Mouse (Mus musculus) limb, embryonic 12.5 days (tissue): Measurements from ENCODE around the gene Catsperd. TPM values are rescaled to one million over a fixed set of nuclear protein-coding genes. Genes with fewer than 3 reads are reported as not detected.
"Not testable (repeated sequence)": the region's sequence is repeated elsewhere in the genome, so short reads cannot be mapped to it uniquely, and the experiment has no call there.

Experiments
- ATAC-seq: fragments of 200-750 bp; cut with Nextera tagmentation; 2 replicates; pipeline ENCODE4 v1.8.0; 2017; ENCODE audit warnings: low read depth, moderate TSS enrichment; ENCODE audit not compliant: insufficient number of reproducible peaks, insufficient read depth, low FRiP score, low TSS enrichment
- H3K27ac ChIP-seq: fragments of 300-500 bp; sonication (generic); 2 replicates; pipeline ENCODE4 v1.5.1; 2016; ENCODE audit warnings: mild to moderate bottlenecking, moderate library complexity
- H3K27me3 ChIP-seq: fragments of 300-500 bp; sonication (generic); 2 replicates; pipeline ENCODE4 v1.6.1; 2016; ENCODE audit warnings: mild to moderate bottlenecking, moderate library complexity
- H3K36me3 ChIP-seq: fragments of 300-500 bp; sonication (generic); 2 replicates; pipeline ENCODE4 v1.6.1; 2016; ENCODE audit warnings: mild to moderate bottlenecking, moderate library complexity
- H3K4me1 ChIP-seq: fragments of 300-500 bp; sonication (generic); replicated peaks from 2 replicates; pipeline ENCODE4 v1.6.1; 2016
- H3K4me2 ChIP-seq: fragments of 300-500 bp; sonication (generic); 2 replicates; pipeline ENCODE4 v1.6.1; 2016; ENCODE audit warnings: mild to moderate bottlenecking, moderate library complexity
- H3K4me3 ChIP-seq: fragments of 300-500 bp; sonication (generic); replicated peaks from 2 replicates; pipeline ENCODE4 v1.5.1; 2016; ENCODE audit warnings: mild to moderate bottlenecking
- H3K9ac ChIP-seq: fragments of 300-500 bp; sonication (generic); replicated peaks from 2 replicates; pipeline ENCODE4 v1.6.1; 2016; ENCODE audit warnings: mild to moderate bottlenecking, moderate library complexity
- H3K9me3 ChIP-seq: fragments of 300-500 bp; sonication (generic); 2 replicates; pipeline ENCODE4 v1.6.1; 2016; ENCODE audit warnings: mild to moderate bottlenecking, moderate library complexity
- WGBS: fragments of 180-500 bp; shearing (Covaris S2); methylation state at CpG from one replicate; pipeline ENCODE4 v1.1.7; 2016; 5-methylcytosine and 5-hydroxymethylcytosine counted together
- polyA plus RNA-seq: library from polyadenylated mRNA; unstranded; fragments of >200 nt; fragmentation: Nextera tagmentation; extraction: Ambion mirVana; gene quantifications from 2 replicates; pipeline ENCODE4 v1.2.1, GENCODE M21; 2016

Gene Catsperd
- polyA plus RNA-seq, 1 experiment from 2014 or later = 1.3 TPM

GRCm38 (mm10) chr17:56603186-56604069 lies 24.5 kb upstream of the Catsperd start:
- Histone ChIP-seq H3K27ac (no peak overlapping the region), H3K36me3 (peaks cover 88% of the 10 kb centered on the region), H3K4me2 (no peak overlapping the region), H3K4me3 (no peak overlapping the region), H3K9ac (no peak overlapping the region), H3K4me1 (peaks cover 8% of the 10 kb centered on the region), H3K27me3 (no peaks in the 10 kb centered on the region), H3K9me3 (no peaks in the 10 kb centered on the region)
- ATAC-seq = no peak
- 96% methylated on average over 28 of the region's 28 CpGs for WGBS

DNA sequence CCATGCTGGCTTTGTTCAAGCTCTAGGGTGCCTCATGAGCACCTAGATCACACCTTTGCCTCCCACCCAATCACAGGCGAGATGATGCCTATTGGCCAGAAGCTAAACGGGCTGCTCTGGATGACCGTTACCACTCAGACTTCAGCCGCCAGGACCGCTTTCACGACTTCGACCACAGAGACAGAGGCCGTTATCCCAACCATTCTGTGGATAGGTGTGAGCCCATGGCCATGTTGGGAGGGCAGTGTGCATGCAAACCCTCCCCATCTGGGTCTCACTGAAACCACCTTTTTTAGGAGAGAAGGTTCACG lies 23.9 kb upstream of the Catsperd start:
- Histone ChIP-seq H3K27me3 (no peaks in the 10 kb centered on the region), H3K9ac (no peak overlapping the region), H3K27ac (no peak overlapping the region), H3K9me3 (no peaks in the 10 kb centered on the region), H3K36me3 (peaks cover 88% of the 10 kb centered on the region), H3K4me1 (peaks cover 14% of the 10 kb centered on the region), H3K4me2 (no peak overlapping the region), H3K4me3 (no peak overlapping the region)
- WGBS = 84% methylated on average over 9 of the region's 9 CpGs
- ATAC-seq = no peak

DNA sequence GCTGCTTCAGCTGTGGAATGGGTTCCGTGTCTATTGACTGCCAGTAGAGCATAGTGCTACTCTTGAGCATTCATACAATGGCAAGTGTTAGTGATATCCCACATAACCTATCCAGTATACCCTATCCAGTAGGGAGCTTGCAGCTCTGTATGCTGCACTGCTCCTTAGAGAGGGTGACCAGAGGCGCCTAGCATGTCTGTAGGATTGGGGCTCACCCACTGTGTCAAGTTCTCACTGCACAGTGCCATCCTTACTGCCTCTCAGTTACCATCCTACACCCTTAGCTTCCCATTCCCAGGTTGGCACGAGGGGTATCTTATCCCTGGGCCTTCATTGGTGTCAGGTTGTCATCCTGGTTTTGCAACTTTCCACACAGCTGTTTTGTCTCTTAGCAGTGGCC lies 23.5 kb upstream of the Catsperd start:
- H3K27ac ChIP-seq = no peak overlapping the region
- no peak overlapping the region for H3K4me2 ChIP-seq
- 91% methylated on average over 3 of the region's 3 CpGs for WGBS
- H3K9ac ChIP-seq = no peak overlapping the region
- no peak overlapping the region for H3K4me3 ChIP-seq
- H3K4me1 ChIP-seq = peaks cover 16% of the 10 kb centered on the region
- H3K36me3 ChIP-seq = peaks cover 85% of the 10 kb centered on the region
- no peaks in the 10 kb centered on the region for H3K27me3 ChIP-seq
- no peaks in the 10 kb centered on the region for H3K9me3 ChIP-seq
- ATAC-seq = no peak

DNA sequence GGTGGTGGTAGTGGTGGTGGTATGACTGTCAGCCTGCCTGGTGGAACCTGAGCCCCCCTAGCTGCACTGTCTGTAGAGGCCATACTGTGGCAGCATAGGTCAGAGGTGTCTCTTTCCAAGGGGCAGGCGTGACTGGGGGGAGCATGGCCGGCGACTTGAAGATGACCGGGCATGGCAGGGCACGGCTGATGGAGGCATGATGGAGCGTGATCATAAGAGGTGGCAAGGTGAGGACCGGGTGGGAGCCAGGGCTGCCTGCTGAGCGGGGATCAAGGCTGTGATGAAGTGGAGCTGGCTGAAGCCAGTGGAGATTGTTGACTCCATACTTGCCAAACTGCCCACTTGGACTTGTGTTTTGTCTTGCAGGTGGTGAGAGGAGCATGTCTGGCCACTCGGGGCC lies 22.5 kb upstream of the Catsperd start:
- peaks cover 21% of the 10 kb centered on the region for H3K4me1 ChIP-seq
- 90% methylated on average over 9 of the region's 9 CpGs for WGBS
- H3K4me2 ChIP-seq = no peak overlapping the region
- H3K4me3 ChIP-seq = no peak overlapping the region
- peaks cover 75% of the 10 kb centered on the region for H3K36me3 ChIP-seq
- no peaks in the 10 kb centered on the region for H3K27me3 ChIP-seq
- H3K9me3 ChIP-seq = no peaks in the 10 kb centered on the region
- no peak overlapping the region for H3K9ac ChIP-seq
- ATAC-seq = no peak
- H3K27ac ChIP-seq = no peak overlapping the region

DNA sequence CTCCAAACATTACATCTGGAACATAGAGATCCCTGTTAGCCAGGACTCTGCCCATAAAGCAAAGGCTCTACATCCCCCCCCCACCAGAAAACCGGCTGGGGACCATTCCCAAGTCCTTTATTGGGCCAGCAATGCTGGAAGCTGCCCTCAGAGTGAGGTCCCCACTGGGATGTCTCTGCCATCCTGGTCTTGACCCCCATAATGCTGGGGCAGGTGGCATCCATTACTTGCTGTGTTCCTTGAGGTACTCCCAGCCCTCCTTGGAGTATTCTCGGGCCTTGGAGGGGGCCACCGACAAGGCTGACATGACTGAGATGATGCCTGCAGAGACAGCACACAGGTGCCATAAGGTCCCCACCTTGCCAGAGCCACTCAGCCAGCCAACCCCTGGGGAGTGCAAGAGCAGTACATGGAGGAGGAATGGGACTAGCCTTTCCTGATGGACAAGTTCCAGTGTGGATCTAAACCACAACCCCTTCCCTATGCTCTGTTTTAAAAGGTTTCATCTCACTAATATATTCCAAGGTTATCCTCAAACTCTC lies 20.4 kb upstream of the Catsperd start:
- peaks cover 53% of the 10 kb centered on the region for H3K36me3 ChIP-seq
- peaks cover 28% of the 10 kb centered on the region for H3K4me1 ChIP-seq
- H3K27me3 ChIP-seq = no peaks in the 10 kb centered on the region
- H3K27ac ChIP-seq = no peak overlapping the region
- no peaks in the 10 kb centered on the region for H3K9me3 ChIP-seq
- H3K4me3 ChIP-seq = no peak overlapping the region
- ATAC-seq = no peak
- H3K9ac ChIP-seq = no peak overlapping the region
- no peak overlapping the region for H3K4me2 ChIP-seq
- 59% methylated on average over 3 of the region's 3 CpGs for WGBS

GRCm38 (mm10) chr17:56608699-56609098 lies 19.2 kb upstream of the Catsperd start:
- ATAC-seq = no peak
- 53% methylated on average over 5 of the region's 5 CpGs for WGBS
- H3K4me2 ChIP-seq = peak overlapping the region; percentile 82
- H3K36me3 ChIP-seq = peaks cover 42% of the 10 kb centered on the region
- H3K9me3 ChIP-seq = no peaks in the 10 kb centered on the region
- H3K4me3 ChIP-seq = peak overlapping the region; percentile 67
- peaks cover 28% of the 10 kb centered on the region for H3K4me1 ChIP-seq
- H3K9ac ChIP-seq = peak overlapping the region; percentile 81
- no peaks in the 10 kb centered on the region for H3K27me3 ChIP-seq
- H3K27ac ChIP-seq = no peak overlapping the region

GRCm38 (mm10) chr17:56609452-56610171 lies 18.3 kb upstream of the Catsperd start, which contains the start of gene 2410015M20Rik:
Gene 2410015M20Rik, minus strand, starts transcription at chr17:56609771.
- Histone ChIP-seq H3K4me2 (peak within 1 kb of the TSS; percentile 82), H3K4me3 (peak within 1 kb of the TSS; percentile 67), H3K27ac (peak within 1 kb of the TSS; percentile 77), H3K9me3 (no peaks in the 10 kb centered on the region), H3K27me3 (no peaks in the 10 kb centered on the region), H3K36me3 (peaks cover 39% of the 10 kb centered on the region), H3K4me1 (peaks cover 34% of the 10 kb centered on the region), H3K9ac (peak within 1 kb of the TSS; percentile 81)
- ATAC-seq = peak; percentile 81
- under 1% methylated on average over 44 of the region's 44 CpGs for WGBS

DNA sequence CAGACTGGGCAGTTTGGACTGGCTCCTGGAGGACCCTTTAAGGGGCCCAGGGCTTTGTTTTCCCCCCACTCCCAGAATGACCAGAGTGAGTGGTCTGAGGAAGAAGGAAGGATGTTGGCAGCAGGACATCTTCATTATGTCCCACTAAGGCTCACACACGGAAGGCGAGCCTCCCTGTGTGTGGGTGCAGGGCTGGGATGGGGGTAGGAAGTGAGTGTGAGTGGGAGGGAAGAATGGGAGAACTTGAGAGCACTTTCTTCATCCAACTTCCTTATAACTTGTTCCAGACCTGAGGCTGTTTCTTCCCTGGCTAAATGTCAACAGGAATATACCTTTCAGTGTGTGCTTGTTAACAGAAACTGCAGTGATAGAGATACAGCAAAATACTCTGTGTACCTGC lies 16.6 kb upstream of the Catsperd start:
- Histone ChIP-seq H3K36me3 (peaks cover 39% of the 10 kb centered on the region), H3K4me1 (peaks cover 42% of the 10 kb centered on the region), H3K27me3 (no peaks in the 10 kb centered on the region), H3K4me3 (no peak overlapping the region), H3K9me3 (no peaks in the 10 kb centered on the region), H3K4me2 (no peak overlapping the region), H3K9ac (no peak overlapping the region), H3K27ac (no peak overlapping the region)
- ATAC-seq = no peak
- WGBS = 67% methylated on average over 2 of the region's 2 CpGs

DNA sequence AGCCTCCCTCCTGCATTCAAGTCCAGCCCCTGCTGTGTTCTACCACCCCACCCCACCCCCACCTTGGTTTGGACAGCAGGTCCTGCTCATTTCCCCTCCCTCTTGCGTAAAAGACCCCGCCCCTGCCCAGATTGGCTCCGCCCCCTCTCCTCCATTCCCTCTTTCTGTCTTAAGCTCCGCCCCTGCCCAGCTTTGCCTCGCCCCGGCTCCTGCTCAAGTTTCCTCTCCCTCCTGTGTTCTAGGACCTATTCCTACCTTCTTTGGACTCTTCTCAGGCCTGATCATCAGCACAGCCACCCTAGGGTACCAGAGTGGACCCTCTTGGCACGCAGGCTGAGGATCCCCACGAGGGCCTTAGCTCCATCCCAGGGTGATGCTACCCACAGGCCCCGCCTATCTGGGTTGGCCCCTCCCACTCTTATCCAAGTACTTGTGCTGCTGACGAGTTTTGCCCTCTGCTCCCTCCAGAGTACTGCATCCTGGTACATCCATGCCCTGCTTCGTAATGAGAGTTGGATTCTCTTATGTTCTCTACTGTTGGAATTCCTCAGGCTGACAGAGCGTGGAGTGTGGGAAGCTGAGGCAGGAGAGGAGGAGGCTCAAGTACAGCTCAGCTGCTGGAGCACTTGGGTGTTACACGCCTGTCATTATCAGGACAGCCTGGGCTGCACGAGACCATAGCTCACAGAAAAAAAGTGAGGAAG lies 15.9 kb upstream of the Catsperd start:
- Histone ChIP-seq H3K27ac (no peak overlapping the region), H3K27me3 (no peaks in the 10 kb centered on the region), H3K4me3 (no peak overlapping the region; the same call in 1 of the 2 replicates), H3K4me1 (peaks cover 42% of the 10 kb centered on the region), H3K9ac (0 out of 2 replicates have a peak overlapping the region, but pooled peaks have one; percentile 18), H3K9me3 (no peaks in the 10 kb centered on the region), H3K36me3 (peaks cover 39% of the 10 kb centered on the region), H3K4me2 (no peak overlapping the region)
- ATAC-seq = no peak
- 18% methylated on average over 14 of the region's 14 CpGs for WGBS

DNA sequence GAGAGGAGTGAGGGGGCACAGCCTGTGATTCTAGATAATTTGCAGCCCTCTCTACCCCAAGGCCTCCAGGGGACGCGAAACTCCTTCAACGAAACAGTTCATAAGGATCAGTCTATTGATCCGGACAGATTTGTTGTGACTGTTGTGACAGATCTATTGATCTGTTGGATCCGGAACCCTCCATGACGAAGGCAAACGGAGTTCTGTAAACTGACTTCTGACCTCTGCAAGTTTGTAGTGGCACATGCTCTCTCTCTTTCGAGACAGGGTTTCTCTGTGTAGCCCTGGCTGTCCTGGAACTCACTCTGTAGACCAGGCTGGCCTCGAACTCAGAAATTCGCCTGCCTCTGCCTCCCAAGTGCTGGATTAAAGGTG lies 15.4 kb upstream of the Catsperd start:
- Histone ChIP-seq H3K9ac (0 out of 2 replicates have a peak overlapping the region, but pooled peaks have one; percentile 18), H3K36me3 (peaks cover 39% of the 10 kb centered on the region), H3K4me1 (peaks cover 40% of the 10 kb centered on the region)
- H3K27me3 ChIP-seq, ATAC-seq, H3K4me3 ChIP-seq, H3K4me2 ChIP-seq, H3K9me3 ChIP-seq, H3K27ac ChIP-seq: not testable (repeated sequence)
- WGBS = 73% methylated on average over 10 of the region's 10 CpGs
